Mouse (Mus musculus) E14TG2a.4 (cell line): ENCODE data around the gene Abi3.

Source experiments
- CTCF ChIP-seq: conservative IDR thresholded peaks from 2 replicates; pipeline ENCODE4 v1.5.1; 2014; ENCODE audit warnings: low read length
- NANOG ChIP-seq: IDR thresholded peaks from 2 replicates; pipeline ENCODE4 v1.6.1; 2014; ENCODE audit warnings: borderline replicate concordance, low read length, mixed read lengths
- POU5F1 ChIP-seq: IDR thresholded peaks from 2 replicates; pipeline ENCODE4 v1.6.1; 2014; ENCODE audit warnings: low read length, borderline replicate concordance

GRCm38 (mm10) chr11:95805010-95805409 is 37.3 kb downstream of the Abi3 start:
- no peak for TF ChIP-seq CTCF
- TF ChIP-seq POU5F1: no peak
- no peak for TF ChIP-seq NANOG
